In genomic region chr5:54349775-54350332, GRCm38 (mm10) we compare ENCODE assay signal across 23 mouse cellular contexts.
DNase-seq lines count a peak whose midpoint lies in the region; ATAC-seq and TF ChIP-seq lines count a peak whose summit lies in the region.
"Had no signal": no experiment of that assay in that cellular context is flagged by ENCODE, and none has a peak within 500 bp of the region (broad histone marks: within the 10 kb centered on the region; RNA-seq: fewer than 3 reads in every experiment).

No protein-coding gene starts in this region.

- WGBS in midbrain, embryonic 14.5 days: 53% methylated on average over 5 of the region's 5 CpGs
- 76% methylated on average over 5 of the region's 5 CpGs for WGBS in midbrain, embryonic 10.5 days
- 48% methylated on average over 5 of the region's 5 CpGs for WGBS in hindbrain, postnatal 0 days
- 32% methylated on average over 5 of the region's 5 CpGs for WGBS in neural tube, embryonic 14.5 days

- no peak overlapping the region for H3K4me3 ChIP-seq in midbrain, embryonic 14.5 days (replicated peaks; ENCODE audit: low read depth, low read length)
- no peak overlapping the region for H3K4me3 ChIP-seq in midbrain, embryonic 10.5 days
- no peak overlapping the region for H3K4me3 ChIP-seq in hindbrain, postnatal 0 days (ENCODE audit: low read length)
- H3K4me3 ChIP-seq in neural tube, embryonic 14.5 days (ENCODE audit: low read depth, low read length): no peak overlapping the region
- H3K4me3 ChIP-seq: embryonic facial prominence, embryonic 13.5 days; erythroblast, embryonic 14.5 days; heart, embryonic 10.5 days; kidney, embryonic 15.5 days; liver, embryonic 13.5 days had no signal

- no peak overlapping the region for H3K27ac ChIP-seq in midbrain, embryonic 14.5 days (replicated peaks; ENCODE audit: low read depth, low read length)
- no peak overlapping the region for H3K27ac ChIP-seq in midbrain, embryonic 10.5 days (replicated peaks)
- H3K27ac ChIP-seq in hindbrain, postnatal 0 days: peak overlapping the region; percentile 42
- peak overlapping the region; percentile 46; the same call in 1 of the 2 replicates for H3K27ac ChIP-seq in neural tube, embryonic 14.5 days (ENCODE audit: low read depth, low read length)
- H3K27ac ChIP-seq: embryonic facial prominence, embryonic 13.5 days; kidney, embryonic 15.5 days; liver, embryonic 13.5 days had no signal

- H3K27me3 ChIP-seq in midbrain, embryonic 14.5 days (ENCODE audit: control insufficient read depth, insufficient read depth, low read length): no peaks in the 10 kb centered on the region
- H3K27me3 ChIP-seq in midbrain, embryonic 10.5 days (ENCODE audit: low read depth, poor library complexity, severe bottlenecking): no peaks in the 10 kb centered on the region
- H3K27me3 ChIP-seq in hindbrain, postnatal 0 days (ENCODE audit: insufficient read depth, low read length): no peaks in the 10 kb centered on the region
- H3K27me3 ChIP-seq in neural tube, embryonic 14.5 days (ENCODE audit: control insufficient read depth, insufficient read depth, low read length): no peaks in the 10 kb centered on the region
- H3K27me3 ChIP-seq: embryonic facial prominence, embryonic 13.5 days; kidney, embryonic 15.5 days; liver, embryonic 13.5 days had no signal

- no peak for TF ChIP-seq CTCF in hindbrain, postnatal 0 days (IDR thresholded peaks at IDR 0.05; ENCODE audit: low read depth)

- no peak for ATAC-seq in midbrain, embryonic 14.5 days (ENCODE audit: low FRiP score, low TSS enrichment)
- no peak for ATAC-seq in hindbrain, postnatal 0 days
- peak; percentile 61 for ATAC-seq in neural tube, embryonic 14.5 days (ENCODE audit: low read depth)
- ATAC-seq: CD4-positive, CD25-positive, alpha-beta regulatory T cell, adult 4 months; intestine, embryonic 16.5 days had no signal

- DNase-seq in heart, adult 11 months: peak; percentile 29
- no peak for DNase-seq in heart, postnatal 4 days
- peak; percentile 29 for DNase-seq in midbrain, embryonic 14.5 days
- DNase-seq in midbrain, embryonic 10.5 days (ENCODE audit: low spot score): no peak
- no peak for DNase-seq in hindbrain, postnatal 0 days (ENCODE audit: low spot score)
- no peak for DNase-seq in adrenal gland, postnatal 4 days (ENCODE audit: low spot score in 2 of 2)
- no peak for DNase-seq in cerebellum, postnatal 36 days
- DNase-seq: adrenal gland, postnatal 36 days; cerebellum, adult 18-20 months; cerebellum, postnatal 14 days; kidney, postnatal 36 days; liver, embryonic 13.5 days; lung, adult 2 months; lung, postnatal 14 days; thymus, adult 2 months; thymus, postnatal 4 days had no signal

- no peaks in the 10 kb centered on the region for H3K9me3 ChIP-seq in midbrain, embryonic 14.5 days (ENCODE audit: control insufficient read depth, low read length)
- no peaks in the 10 kb centered on the region for H3K9me3 ChIP-seq in midbrain, embryonic 10.5 days (replicated peaks)
- H3K9me3 ChIP-seq in hindbrain, postnatal 0 days (ENCODE audit: low read length): no peaks in the 10 kb centered on the region
- no peaks in the 10 kb centered on the region for H3K9me3 ChIP-seq in neural tube, embryonic 14.5 days (ENCODE audit: control insufficient read depth, low read length)
- H3K9me3 ChIP-seq: embryonic facial prominence, embryonic 13.5 days; heart, embryonic 10.5 days; kidney, embryonic 15.5 days; liver, embryonic 13.5 days had no signal

- H3K4me1 ChIP-seq in midbrain, embryonic 14.5 days (ENCODE audit: control insufficient read depth, insufficient read depth, low read length): no peaks in the 10 kb centered on the region
- H3K4me1 ChIP-seq in midbrain, embryonic 10.5 days: no peaks in the 10 kb centered on the region
- H3K4me1 ChIP-seq in hindbrain, postnatal 0 days (ENCODE audit: insufficient read depth, low read length): no peaks in the 10 kb centered on the region; the same call in 1 of the 2 replicates
- H3K4me1 ChIP-seq in neural tube, embryonic 14.5 days (ENCODE audit: control insufficient read depth, insufficient read depth, low read length): no peaks in the 10 kb centered on the region
- H3K4me1 ChIP-seq: embryonic facial prominence, embryonic 13.5 days; heart, embryonic 10.5 days; kidney, embryonic 15.5 days; liver, embryonic 13.5 days had no signal

- H3K36me3 ChIP-seq in midbrain, embryonic 14.5 days (ENCODE audit: control insufficient read depth, insufficient read depth, low read length): no peaks in the 10 kb centered on the region
- H3K36me3 ChIP-seq in midbrain, embryonic 10.5 days: no peaks in the 10 kb centered on the region
- H3K36me3 ChIP-seq in hindbrain, postnatal 0 days (ENCODE audit: insufficient read depth, low read length): no peaks in the 10 kb centered on the region
- no peaks in the 10 kb centered on the region for H3K36me3 ChIP-seq in neural tube, embryonic 14.5 days (ENCODE audit: control insufficient read depth, insufficient read depth, low read length)
- H3K36me3 ChIP-seq: embryonic facial prominence, embryonic 13.5 days; heart, embryonic 10.5 days; kidney, embryonic 15.5 days; liver, embryonic 13.5 days had no signal

- H3K9ac ChIP-seq in midbrain, embryonic 14.5 days (replicated peaks; ENCODE audit: low read length): no peak overlapping the region
- no peak overlapping the region for H3K9ac ChIP-seq in hindbrain, postnatal 0 days (replicated peaks; ENCODE audit: low read length)
- no peak overlapping the region for H3K9ac ChIP-seq in neural tube, embryonic 14.5 days (replicated peaks; ENCODE audit: low read depth, low read length)
- H3K9ac ChIP-seq: embryonic facial prominence, embryonic 13.5 days; kidney, embryonic 15.5 days; liver, embryonic 13.5 days had no signal

- no peak overlapping the region for H3K4me2 ChIP-seq in midbrain, embryonic 14.5 days (ENCODE audit: low read length)
- H3K4me2 ChIP-seq in hindbrain, postnatal 0 days (ENCODE audit: low read depth, low read length): no peak overlapping the region
- H3K4me2 ChIP-seq in neural tube, embryonic 14.5 days (ENCODE audit: low read depth, low read length): no peak overlapping the region
- H3K4me2 ChIP-seq: embryonic facial prominence, embryonic 13.5 days; kidney, embryonic 15.5 days; liver, embryonic 13.5 days had no signal

Comparison
In these comparisons a context has a peak if more than half of its experiments do, and no peak if none do; other contexts are left out.
1. DNase-seq: peak in heart, adult 11 months (single experiment) and midbrain, embryonic 14.5 days (single experiment); none in heart, postnatal 4 days (single experiment), midbrain, embryonic 10.5 days (single experiment), hindbrain, postnatal 0 days (single experiment), adrenal gland, postnatal 4 days (0 of 2) and cerebellum, postnatal 36 days (0 of 2).
2. H3K27ac ChIP-seq: peak in hindbrain, postnatal 0 days (single experiment) and neural tube, embryonic 14.5 days (single experiment); none in midbrain, embryonic 14.5 days (single experiment) and midbrain, embryonic 10.5 days (single experiment).